Mouse (Mus musculus): ENCODE data around the gene Cmbl.
"Not testable (repeated sequence)": the region's sequence is repeated elsewhere in the genome, so short reads cannot be mapped to it uniquely, and the experiment has no call there.

Gene Cmbl

DNA sequence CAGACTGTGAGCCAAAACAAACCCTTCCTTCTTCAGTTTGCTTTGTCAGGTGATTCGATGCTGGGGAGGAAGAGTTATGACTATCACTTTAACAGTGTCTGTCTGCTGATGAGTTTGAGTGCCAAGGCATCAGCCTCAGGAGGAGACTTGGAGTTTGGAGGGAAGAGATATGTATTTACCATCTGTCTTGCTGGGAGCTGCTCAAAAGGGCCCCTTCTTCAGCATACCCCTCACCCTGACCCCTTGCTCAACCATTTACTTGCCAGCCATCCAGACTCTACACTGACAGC, 24.7 kb upstream of the Cmbl start:
- no peak for DNase-seq (ENCODE audit: low spot score in 2 of 2)

DNA sequence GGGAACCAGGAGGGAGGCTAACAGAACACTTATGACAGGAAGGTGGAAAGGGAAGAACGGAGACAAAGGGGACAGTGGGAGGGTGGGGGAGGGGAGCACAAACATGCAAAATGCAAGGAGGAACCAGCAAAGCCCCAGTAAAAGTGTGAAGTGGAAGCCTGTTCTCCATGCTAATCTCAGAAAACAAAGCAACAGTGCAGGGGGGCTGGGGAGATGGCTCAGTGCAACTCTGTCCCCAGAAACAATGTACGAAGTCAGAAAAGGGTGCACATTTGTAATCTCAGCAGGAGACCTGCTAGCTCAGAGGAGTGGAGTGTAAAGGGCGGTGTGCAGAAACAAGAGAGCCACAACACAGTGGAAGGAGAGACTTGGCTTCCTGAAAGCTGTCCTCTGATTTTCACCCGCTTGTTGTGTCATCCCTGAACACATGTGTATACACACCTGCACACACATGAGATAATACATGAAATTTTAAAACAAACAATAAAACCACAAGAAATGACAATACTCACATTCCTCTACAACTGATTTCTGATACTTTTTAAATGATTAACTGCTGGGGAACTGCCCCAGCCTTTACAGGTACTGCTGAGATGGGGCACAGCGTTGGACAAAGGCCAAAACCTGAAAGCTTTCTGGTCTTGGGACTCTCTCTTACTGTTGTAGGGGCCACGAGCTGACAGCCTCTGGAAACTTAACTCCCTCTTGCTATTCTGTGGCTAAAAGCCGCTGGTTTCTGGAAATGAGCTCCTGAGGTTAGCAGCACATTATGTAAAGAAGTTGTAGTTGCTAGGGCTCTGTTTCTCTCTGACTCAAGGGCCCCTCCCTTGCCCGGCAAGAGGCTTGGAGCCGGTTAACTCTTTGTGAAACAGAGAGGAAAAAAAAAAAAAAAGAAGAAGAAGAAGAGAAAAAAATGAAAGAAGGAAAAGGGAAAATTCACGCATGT, 22.9 kb upstream of the Cmbl start:
- no peak for DNase-seq (ENCODE audit: low spot score in 2 of 2)

DNA sequence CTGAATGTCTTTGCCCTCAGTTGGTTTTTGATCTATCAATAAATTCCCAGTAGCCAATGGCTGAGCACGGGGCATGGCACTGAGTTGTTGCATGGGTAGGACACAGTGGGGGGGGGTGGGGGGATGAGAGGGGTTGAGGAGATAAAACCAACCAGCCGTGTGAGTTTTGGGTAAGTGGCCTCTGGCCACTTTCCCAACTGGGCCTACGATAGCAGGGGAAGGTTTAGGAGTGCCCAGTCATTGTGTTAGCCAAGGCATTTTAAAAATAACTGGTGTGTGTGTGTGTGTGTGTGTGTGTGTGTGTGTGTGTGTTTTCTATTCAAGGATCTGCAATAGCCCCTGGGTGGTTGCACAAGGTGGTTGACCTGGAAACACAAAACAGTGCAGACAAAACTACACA, 21.9 kb upstream of the Cmbl start:
- no peak for DNase-seq (ENCODE audit: low spot score in 2 of 2)

DNA sequence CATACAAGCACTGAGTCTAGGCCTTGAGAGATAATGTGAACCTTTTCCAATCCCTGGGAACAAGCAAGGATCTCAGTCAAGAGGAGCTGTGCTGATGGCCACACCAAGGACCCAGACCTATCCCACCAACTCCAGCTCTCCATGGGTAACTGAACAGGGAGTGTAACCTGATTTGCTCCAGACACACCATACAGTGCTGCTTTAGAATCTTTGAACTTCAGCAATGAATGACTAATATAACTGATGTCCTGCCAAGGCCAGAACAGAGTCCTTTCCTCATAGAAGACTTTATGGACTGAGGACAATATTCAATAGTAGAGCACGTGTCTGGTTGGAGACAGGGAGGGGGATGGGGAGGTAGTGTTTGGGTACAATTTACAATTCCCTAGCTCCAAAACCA, 20.1 kb upstream of the Cmbl start:
- no peak for DNase-seq (ENCODE audit: low spot score in 2 of 2)

DNA sequence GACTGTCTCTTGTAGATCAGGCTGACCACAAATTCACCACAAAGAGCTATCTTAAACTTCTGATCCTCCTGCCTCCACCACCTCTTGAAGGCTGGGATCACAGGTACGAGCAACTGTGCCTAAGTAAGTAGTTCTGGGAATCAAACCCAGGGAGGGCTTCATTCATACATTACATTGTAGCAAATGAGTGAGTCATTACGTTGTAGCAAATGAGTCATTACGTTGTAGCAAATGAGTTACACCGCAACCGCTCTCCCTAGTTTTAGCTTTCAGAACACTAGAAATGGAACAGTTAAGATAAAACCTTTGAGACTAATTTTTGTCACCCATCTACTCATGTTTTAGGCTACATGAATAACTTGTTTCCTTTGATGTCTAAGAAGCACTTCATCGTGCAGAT, 18.9 kb upstream of the Cmbl start:
- no peak for DNase-seq (ENCODE audit: low spot score in 2 of 2)

DNA sequence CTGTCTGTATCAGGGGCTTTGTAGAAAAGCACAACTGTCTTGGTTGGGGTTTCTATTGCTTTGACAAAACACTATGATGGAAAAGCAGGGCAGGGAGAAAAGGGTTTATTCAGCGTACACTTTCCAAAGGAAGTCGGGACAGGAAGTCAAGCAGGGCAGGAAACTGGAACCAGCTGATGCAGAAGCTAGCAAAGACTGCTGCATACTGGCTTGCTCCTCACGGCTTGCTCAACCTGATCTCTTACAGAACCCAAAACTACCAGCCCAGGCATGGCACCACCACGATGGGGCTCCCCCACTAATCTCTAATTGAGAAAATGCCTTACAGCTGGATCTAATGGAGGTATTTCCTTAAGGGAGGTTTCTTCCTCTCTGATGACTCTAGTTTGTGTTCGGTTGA, 17.8 kb upstream of the Cmbl start:
- no peak for DNase-seq (ENCODE audit: low spot score in 2 of 2)

DNA sequence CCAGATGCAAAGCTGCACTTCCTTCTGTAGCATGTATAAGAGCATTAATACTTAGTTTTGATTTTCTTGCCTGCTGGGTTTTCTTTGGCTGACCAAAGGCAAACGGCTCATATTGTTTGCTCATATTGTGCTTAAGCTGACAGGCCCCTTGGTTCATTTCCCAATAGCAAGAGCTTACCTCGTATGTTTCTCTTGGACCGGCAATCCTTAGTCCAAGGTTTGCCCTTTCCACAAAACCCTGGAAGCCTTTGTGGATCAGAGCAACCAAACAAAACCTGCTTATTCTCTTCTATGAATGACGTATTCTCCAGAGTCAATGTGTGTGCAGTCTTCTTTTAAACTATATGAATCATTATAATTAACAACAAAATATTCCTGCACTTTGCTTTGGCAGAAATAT, 14.8 kb upstream of the Cmbl start:
- DNase-seq (ENCODE audit: low spot score in 2 of 2), result no peak

DNA sequence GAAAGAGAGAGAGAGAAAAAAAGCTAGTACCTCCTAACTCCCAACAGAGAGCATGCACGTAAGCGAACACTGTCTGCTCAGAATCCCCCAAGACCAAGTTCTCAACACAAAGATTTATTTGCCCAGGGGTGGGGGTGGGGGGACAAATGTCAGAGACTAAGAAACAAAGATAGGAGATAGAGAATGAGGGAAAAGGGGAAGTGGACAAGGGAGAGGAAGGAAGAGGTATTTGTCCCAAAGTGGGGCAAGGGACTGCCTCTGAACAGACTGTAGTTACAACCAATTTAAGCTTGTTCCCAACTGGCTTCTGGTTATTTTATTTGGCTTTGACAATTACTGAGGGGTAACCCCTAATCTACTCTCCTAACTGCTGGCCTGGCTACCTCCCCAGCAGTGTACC, 10.3 kb upstream of the Cmbl start:
- DNase-seq (ENCODE audit: low spot score in 2 of 2), result no peak

DNA sequence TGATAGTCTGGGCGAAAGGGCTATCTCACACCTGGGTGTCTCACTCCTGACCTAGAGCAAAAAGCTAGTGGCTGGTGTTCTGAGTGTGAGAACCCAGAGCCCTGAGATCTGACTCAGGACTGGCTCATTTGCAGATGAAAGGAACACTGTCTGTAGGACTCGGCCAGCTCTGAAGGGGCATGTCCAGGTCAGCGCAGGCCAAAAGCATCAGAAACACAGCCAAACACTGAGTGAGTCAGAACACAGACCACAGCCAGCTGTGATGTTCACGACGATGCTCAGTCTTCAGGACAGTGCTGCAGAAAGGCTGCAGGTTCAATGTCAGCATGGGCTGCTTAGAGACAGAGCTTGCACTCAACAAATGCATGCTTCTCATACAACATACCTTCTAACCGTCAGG, 3.8 kb upstream of the Cmbl start:
- DNase-seq (ENCODE audit: low spot score in 2 of 2), result no peak

DNA sequence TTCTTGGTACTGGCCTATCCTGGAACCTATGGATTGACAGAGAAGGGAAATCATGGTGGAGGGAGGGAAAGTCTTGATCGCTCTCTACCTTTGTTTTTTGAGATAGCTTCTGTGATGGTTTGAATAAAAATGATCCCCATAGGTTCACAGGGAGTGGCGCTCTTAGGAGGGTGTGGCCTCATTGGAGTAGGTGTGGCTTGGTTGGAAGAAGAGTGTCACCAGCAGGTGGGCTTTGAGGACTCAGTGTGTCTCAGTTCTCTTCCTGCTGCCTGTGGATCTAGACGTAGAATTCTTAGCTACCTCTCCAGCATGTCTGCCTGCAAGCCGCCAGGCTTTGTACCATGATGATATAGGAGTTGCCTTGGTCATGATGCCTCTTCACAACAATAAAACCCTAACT, 3.2 kb upstream of the Cmbl start:
- DNase-seq (ENCODE audit: low spot score in 2 of 2), result no peak

DNA sequence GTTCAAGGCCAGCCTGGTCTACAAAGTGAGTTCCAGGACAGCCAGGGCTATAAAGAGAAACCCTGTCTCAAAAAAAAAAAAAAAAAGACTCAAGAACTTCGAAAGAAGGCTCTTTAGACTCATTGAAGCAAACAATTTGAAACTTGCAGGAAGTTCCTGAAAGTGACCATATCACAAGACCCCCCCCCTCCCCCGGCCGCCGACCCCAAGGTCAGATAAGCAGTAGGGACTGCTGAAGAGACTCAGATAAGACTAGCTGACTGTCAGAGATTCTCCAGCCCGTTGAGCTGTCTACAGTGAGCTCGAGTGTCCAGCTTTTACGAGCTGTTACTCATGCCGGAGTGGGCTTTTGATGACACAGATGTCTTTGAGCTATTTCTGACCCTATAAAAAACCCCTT, 2.3 kb upstream of the Cmbl start:
- no peak for DNase-seq (ENCODE audit: low spot score in 2 of 2)

DNA sequence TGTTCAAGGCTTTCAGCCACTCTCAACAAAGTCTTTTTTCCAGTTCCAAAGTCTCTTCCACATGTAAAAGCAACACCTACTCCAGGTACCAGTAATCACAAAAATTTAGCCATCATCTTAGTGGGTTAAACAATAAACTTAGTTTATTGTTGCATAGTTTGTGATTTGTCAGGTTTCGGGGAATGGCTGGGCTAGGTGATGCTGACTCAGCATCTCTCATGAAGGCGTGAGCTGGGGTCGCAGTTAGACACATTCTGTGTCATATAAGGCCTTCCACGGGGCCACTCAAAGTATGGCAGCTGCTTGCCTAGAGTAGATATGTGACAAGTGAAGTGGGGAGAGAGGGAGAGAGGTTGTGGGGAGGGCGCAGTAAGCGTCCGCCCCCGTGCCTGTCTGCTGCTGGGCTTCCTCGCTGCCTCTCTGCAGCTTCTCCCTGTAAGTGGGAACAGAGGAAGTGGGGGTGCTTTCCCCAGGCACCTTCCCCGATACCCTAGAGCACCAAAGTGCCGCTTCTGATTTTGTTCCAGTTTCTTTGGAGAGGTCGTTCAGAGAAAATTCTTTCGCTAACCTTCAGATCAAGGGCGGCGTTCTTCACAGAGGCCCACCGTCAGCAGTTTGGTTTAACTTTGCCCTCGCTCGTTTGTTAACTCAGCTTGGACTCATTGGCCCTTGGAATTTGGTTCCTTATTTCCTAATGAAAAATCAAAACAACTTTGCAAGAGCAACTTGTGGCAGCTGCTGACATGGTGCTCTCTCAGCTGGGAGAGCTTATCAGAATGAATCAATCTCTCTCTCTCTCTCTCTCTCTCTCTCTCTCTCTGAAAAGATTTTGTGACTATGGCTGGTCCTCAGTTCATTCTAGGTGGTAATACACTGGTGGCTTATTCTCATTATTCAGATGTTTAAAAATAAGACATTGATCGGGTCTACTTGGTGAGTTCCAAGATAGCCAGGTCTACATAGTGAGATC, 1.3 kb upstream of the Cmbl start:
- no peak for DNase-seq (ENCODE audit: low spot score in 2 of 2)

DNA sequence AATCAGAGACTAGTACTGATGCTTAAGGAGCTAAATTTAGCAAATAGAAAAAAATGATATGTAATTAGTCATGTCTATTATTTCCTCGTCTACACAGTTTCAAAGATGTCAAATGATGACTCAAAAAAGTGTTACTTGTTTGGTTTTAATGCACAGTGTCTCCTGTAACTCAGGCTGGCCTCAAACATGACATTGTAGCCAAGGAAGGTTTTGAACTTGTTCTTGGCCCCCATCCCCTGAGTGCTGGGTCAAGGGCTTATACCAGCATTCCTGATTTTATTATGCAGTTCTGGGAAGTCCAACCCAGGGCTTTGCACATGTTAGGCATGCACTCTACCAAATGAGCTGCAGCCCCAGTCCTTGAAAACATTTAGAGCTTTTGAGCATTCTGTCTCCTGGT, 597 bp downstream of the Cmbl start:
- DNase-seq (ENCODE audit: low spot score in 2 of 2), result no peak

DNA sequence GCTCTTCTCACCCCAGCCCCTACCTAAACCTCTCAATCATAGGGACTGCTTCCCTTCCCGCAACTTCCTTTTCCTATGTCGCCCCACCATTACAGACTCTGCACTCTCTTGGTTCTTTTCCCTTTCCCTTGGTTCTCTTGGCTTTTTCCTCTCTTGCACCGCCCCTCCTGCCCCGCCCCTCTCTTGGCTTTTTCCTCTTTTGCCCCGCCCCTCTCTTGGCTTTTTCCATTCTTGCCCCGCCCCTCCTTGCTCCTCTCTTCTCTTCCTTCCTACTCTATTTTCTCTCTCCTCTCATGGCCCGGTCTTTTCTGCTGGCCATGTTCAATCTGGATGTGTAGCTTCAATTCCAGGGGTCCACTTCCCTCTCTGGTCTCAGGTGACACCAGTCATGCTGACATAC, 2.2 kb downstream of the Cmbl start:
- DNase-seq (ENCODE audit: low spot score in 2 of 2), result no peak

DNA sequence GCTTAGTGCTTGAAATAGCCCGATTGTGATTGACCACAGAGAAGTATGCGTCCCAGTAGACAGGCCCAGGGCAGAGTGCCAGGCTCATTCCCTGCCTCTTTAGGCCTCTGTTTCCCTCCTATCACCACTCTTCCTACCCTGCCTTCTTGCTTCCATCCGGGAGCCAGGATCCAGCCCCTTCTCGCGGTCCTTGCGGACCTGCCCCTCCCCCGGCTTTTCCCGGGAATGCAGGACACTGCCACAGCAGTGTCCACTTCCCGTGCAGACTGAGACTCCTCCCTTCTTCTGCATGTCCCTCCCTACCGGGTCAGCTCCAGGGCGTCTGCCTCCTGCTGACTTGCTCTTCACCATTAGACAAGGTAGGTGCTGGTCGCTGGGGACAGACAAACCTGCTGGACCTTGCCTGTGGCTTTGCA, 3.4 kb downstream of the Cmbl start:
- no peak for DNase-seq (ENCODE audit: low spot score in 2 of 2)

DNA sequence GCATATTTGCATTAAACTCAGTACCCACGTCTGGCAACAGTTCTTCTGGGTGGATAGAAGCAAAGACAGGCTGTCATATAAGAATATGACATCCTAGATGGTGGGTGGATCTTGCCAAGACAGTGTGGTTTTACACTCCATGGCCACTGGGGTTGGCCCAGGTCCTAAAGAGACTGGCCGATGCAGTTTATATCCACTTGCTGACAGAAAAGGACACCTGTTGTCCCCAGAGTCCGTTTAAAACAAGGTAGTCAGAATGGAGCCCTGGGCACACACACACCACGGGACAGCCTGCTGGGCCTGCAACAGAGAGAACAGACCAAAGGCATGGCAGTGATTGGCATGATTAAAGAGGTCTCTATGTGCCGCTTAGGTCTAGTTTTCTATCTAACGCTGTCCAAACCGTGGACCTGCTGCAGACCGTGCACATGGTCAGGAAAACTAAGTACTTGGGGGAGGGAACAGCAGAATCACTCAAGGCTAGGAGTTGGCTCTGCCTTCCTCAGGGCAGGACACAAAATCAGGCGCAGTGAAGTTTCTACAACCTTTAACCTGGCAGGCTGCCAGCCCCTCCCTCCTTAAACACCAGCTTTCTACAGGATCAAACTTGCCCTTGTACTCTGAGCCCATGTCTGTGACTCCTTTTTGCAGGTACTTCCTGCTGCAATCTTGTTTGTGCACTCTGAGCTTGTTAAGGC, 4.3 kb downstream of the Cmbl start:
- no peak for DNase-seq (ENCODE audit: low spot score in 2 of 2)

DNA sequence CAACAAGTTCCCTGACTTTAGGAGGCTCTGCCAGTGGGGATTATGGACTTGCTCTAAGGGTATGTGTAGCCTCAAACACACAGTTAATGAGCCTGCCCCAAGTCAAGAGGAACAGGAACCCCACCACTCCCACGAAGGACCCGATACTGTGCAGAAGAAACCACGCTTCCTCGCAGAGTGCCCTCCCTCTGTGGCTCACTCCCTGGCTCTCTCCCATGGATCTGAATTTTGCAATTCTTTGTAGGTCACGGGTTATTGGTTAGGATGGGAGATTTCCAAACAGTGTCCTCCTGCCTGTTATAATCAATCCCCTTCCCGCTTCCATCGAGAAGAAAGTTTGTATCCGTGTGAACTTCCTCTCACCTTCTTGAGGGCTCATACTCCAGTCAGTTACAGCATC, 5.8 kb downstream of the Cmbl start:
- DNase-seq (ENCODE audit: low spot score in 2 of 2), result no peak

DNA sequence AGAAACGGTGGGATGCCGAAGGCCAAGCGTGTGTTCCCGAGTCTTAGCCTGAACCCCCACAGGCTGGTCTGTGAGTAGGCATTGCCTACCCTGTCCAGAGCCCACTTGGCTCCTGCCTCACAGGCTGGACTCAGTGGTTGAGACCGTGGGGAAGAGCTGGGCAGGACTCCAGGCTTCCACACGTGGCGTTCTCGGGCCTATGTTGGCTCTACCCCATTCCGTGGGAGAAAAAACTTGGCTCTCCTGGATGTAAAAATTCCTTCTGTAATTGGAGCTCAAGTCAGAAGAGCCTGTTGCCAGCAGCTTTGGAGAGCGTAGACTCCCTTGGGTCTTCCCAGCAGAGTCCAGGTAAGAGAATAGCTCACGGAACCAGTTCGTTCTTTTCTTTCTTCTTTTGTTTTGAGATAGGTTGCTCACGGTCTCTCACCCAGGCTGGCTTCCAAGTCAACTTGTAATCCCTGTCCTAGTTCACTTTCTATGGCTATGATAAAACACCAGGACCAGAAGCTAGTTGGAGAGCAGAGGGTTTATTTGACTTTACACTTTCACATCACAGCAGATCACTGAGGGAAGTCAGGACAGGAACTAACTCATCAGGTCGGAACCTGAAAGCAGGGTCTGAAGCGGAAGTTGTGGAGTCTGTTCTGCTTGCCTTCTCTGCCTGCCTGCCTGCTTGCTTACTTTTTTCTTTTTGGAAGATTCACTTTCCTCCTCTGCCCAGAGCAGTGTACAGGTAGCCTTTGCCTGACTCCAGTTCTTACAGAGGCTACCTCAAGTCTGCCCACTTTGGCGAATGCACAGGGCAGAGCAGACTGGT, 6.9 kb downstream of the Cmbl start:
- no peak for DNase-seq (ENCODE audit: low spot score in 2 of 2)

DNA sequence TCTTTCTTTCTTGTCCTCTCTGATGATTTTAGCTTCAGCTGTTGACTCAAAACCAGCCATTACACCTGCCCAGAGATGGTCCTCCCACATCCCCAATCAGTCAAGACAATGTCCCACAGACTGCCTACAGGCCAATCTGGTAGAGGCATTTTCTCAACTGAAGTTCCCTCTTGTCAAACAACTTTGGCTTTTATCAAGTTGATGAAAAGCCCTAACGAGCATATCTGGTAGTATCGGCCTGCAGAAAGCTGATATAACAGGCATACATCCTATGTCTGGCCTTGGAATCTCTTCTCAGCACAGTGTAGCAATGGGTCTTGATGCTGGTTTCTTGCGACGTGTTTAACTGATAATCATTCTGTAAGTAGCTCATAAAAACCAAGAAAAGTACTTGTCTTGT, 8.1 kb downstream of the Cmbl start:
- DNase-seq (ENCODE audit: low spot score in 2 of 2), result no peak

DNA sequence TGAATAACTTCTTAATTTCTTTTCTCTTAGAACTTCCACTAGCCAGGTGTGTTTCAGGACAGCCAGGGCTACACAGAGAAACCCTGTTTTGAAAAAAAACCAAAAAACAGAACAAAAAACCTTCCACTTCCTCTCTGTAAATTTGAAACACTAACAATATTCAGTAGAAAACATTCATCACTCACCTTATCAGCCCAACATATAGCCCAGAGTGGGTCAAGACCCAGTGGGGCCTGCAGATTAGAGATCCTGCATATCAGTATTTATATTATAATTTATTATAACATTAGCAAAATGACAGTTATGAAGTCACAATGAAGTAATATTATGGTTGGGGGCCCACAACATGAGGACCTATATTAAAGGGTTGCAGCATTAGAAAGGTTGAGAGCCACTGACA, 8.5 kb downstream of the Cmbl start:
- no peak for DNase-seq (ENCODE audit: low spot score in 2 of 2)

DNA sequence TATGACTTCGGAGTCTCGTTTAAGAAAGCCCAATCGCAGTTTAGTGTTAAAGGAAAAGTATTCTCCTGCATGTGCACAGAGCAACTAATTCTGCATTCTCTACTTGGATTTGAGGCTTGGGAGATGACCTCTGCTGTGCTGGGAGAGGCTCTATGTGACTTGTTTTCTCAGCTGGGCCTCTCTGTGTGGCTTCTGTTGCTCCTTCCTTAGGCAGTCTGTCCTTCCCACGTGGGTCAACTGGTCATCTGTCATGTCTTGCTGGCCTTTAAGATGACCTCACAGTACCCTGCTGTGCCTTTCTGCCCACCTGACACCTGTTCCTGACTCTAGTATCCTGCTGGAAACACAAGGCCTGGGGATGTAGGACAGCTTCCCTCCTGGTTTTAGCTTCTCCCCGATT, 10.9 kb downstream of the Cmbl start:
- no peak for DNase-seq (ENCODE audit: low spot score in 2 of 2)

DNA sequence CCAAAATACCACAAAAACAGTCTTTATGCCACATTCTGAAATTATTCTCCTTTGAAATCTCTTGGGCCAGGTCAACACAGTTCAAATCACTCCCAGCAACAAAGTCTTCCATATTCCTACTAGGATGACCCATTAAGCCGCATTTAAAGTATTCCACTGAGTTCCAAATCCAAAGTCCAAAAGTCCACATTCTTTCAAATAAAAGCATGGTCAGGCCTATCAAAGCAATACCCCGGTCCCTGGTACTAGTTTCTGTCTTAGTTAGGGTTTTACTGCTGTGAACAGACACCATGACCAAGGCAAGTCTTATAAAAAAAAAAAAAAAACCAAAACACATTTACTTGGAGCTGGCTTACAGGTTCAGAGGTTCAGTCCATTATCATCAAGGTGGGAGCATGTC, 15.9 kb downstream of the Cmbl start:
- DNase-seq (ENCODE audit: low spot score in 2 of 2), result not testable (repeated sequence)

Data from frontal cortex, postnatal 10 days (tissue).